Mouse (Mus musculus): ENCODE data around the gene Olfr901. TPM values are rescaled to one million over a fixed set of nuclear protein-coding genes. Genes with fewer than 3 reads are reported as not detected.
"Not testable (repeated sequence)": the region's sequence is repeated elsewhere in the genome, so short reads cannot be mapped to it uniquely, and the experiment has no call there.

Gene Olfr901
- not detected in 2 replicates for polyA plus RNA-seq (2012; rRNA removed)

DNA sequence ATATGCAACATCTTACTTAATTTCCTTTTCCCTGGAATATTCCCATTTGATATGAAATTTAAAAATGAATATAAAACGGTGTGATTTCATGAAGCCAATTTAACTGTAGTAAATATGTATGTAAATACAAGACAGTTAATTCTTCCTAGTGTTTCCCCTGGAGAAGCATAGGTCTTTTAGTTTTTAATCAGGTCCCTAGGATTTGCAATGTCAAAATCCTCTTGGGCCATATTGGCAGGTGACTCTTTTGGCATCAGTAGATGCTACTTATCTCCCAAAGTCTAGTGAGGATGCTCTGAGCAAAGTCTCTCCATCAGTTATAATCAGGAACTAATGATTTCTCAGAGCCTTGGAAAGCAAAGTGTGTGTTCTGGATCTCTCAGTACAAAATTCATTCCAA, at the start of gene Olfr901:
Gene Olfr901, plus strand, starts transcription at position 301 of the 400 bp plus-strand sequence.
- no peak for DNase-seq
- no peak within 1 kb of the TSS for H3K27ac ChIP-seq (ENCODE audit: control insufficient read depth, insufficient read depth, low read length)
- TF ChIP-seq POLR2A (IDR thresholded peaks at IDR 0.05; ENCODE audit: control insufficient read depth, extremely low read depth, insufficient read depth, low read length, poor library complexity) (no peak), CTCF (IDR thresholded peaks at IDR 0.05; ENCODE audit: borderline replicate concordance, control insufficient read depth, extremely low read depth, insufficient read depth, low read length, poor library complexity) (no peak)
- H3K4me1 ChIP-seq (replicated peaks; ENCODE audit: control insufficient read depth, insufficient read depth, low read length): no peaks in the 10 kb centered on the region
- H3K27me3 ChIP-seq (ENCODE audit: control insufficient read depth, insufficient read depth, low read length): no peaks in the 10 kb centered on the region
- no peak within 1 kb of the TSS for H3K4me3 ChIP-seq (ENCODE audit: control insufficient read depth, insufficient read depth, low read length)
- no peaks in the 10 kb centered on the region for H3K36me3 ChIP-seq (ENCODE audit: control insufficient read depth, insufficient read depth, low read length)
- WGBS: 81% methylated on average over 1 of the region's 1 CpGs

DNA sequence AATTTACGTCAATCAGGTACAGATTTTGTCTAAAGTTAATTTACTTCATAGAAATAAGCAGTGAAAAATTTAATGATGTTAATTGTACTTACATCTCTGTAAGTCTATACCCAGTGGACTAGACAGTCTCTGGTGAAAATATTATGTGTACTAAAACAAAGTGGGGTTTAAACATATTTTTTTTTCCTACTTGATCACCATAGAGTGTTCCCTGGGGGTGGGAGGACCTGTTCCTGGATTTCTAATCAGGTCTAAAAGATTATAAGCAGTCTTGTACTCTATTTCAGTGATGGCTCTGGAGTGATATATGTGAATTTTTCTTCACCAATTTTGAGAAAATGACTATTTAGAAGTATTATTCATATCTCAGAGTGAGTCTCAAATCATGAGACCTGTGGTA, 27.9 kb upstream of the Olfr901 start, which contains the start of gene Olfr147:
Gene Olfr147, plus strand, starts transcription at position 301 of the 400 bp plus-strand sequence.
- Histone ChIP-seq H3K4me3 (ENCODE audit: control insufficient read depth, insufficient read depth, low read length) (no peak within 1 kb of the TSS), H3K27ac (ENCODE audit: control insufficient read depth, insufficient read depth, low read length) (no peak within 1 kb of the TSS), H3K4me1 (replicated peaks; ENCODE audit: control insufficient read depth, insufficient read depth, low read length) (no peaks in the 10 kb centered on the region), H3K36me3 (ENCODE audit: control insufficient read depth, insufficient read depth, low read length) (no peaks in the 10 kb centered on the region), H3K27me3 (ENCODE audit: control insufficient read depth, insufficient read depth, low read length) (no peaks in the 10 kb centered on the region)
- no peak for DNase-seq
- no peak for TF ChIP-seq POLR2A (IDR thresholded peaks at IDR 0.05; ENCODE audit: control insufficient read depth, extremely low read depth, insufficient read depth, low read length, poor library complexity)
- no peak for TF ChIP-seq CTCF (IDR thresholded peaks at IDR 0.05; ENCODE audit: borderline replicate concordance, control insufficient read depth, extremely low read depth, insufficient read depth, low read length, poor library complexity)
- WGBS: 96% methylated on average over 1 of the region's 1 CpGs

DNA sequence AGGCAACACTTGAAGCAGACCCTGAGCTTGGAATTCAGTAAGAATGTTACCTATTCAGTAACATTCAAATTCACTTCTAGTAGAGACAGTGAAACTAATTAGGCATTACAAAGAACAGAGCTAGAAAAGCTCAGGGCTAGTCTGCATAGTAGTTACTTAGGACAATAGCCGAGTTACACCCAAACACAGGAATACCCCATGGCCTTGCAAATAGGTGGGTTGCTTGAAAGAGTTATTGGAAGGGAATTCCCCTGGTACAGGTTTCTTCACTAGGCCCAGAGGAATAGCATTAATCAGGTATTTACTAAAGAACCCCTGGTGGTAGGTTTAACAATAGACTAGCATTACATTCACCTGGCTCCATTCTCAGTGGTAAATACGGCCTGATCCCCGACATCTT, 21.8 kb upstream of the Olfr901 start:
- H3K36me3 ChIP-seq (ENCODE audit: control insufficient read depth, insufficient read depth, low read length); H3K27me3 ChIP-seq (ENCODE audit: control insufficient read depth, insufficient read depth, low read length); H3K27ac ChIP-seq (ENCODE audit: control insufficient read depth, insufficient read depth, low read length); DNase-seq; H3K4me1 ChIP-seq (replicated peaks; ENCODE audit: control insufficient read depth, insufficient read depth, low read length); H3K4me3 ChIP-seq (ENCODE audit: control insufficient read depth, insufficient read depth, low read length): not testable (repeated sequence)
- WGBS: 97% methylated on average over 3 of the region's 3 CpGs

DNA sequence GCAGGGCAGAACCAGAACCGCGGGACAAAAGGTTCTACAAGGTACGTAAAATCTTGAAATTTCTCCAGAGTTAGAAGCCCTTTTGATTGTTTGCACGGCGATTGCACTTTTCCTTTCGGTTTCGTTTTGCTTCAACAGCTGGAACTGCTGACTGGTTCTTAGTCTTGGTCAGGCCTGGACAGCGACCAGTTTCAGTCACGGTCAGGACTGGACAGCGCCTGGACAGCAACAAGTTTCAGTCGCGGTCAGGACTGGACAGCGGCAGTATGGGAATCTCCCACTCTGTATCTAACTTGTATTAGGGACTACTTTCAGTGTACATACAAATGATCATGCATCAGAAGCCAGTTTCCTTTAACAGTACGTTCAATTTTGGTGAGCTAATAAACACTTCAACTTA, 15.8 kb upstream of the Olfr901 start:
- not testable (repeated sequence) for H3K27ac ChIP-seq (ENCODE audit: control insufficient read depth, insufficient read depth, low read length); H3K36me3 ChIP-seq (ENCODE audit: control insufficient read depth, insufficient read depth, low read length); H3K27me3 ChIP-seq (ENCODE audit: control insufficient read depth, insufficient read depth, low read length); H3K4me3 ChIP-seq (ENCODE audit: control insufficient read depth, insufficient read depth, low read length); H3K4me1 ChIP-seq (replicated peaks; ENCODE audit: control insufficient read depth, insufficient read depth, low read length); DNase-seq
- WGBS: 95% methylated on average over 14 of the region's 14 CpGs

DNA sequence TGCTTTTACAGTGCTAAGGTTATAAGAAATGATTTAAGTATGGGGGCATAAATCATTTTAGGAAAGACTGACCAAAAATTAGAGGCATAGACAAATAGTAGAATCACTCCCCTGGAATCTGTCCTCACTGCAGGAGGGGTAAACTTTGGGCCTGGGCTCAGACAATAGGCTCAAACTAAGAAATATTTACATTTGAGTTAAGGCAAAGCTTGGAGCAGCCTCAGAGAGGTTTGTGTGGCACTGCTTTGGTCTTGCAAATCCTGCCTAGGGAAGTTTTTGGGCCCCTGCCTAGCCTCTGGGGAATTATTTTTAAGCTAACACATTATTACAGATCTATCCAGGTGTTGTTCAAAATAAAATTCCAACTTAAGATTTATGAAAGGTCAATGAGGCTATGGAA, 5.5 kb upstream of the Olfr901 start:
- Histone ChIP-seq H3K36me3 (ENCODE audit: control insufficient read depth, insufficient read depth, low read length) (no peaks in the 10 kb centered on the region), H3K4me1 (replicated peaks; ENCODE audit: control insufficient read depth, insufficient read depth, low read length) (no peaks in the 10 kb centered on the region), H3K4me3 (ENCODE audit: control insufficient read depth, insufficient read depth, low read length) (no peak overlapping the region), H3K27me3 (ENCODE audit: control insufficient read depth, insufficient read depth, low read length) (no peaks in the 10 kb centered on the region), H3K27ac (ENCODE audit: control insufficient read depth, insufficient read depth, low read length) (no peak overlapping the region)
- no peak for DNase-seq
- TF ChIP-seq POLR2A (IDR thresholded peaks at IDR 0.05; ENCODE audit: control insufficient read depth, extremely low read depth, insufficient read depth, low read length, poor library complexity) (no peak), CTCF (IDR thresholded peaks at IDR 0.05; ENCODE audit: borderline replicate concordance, control insufficient read depth, extremely low read depth, insufficient read depth, low read length, poor library complexity) (no peak)

DNA sequence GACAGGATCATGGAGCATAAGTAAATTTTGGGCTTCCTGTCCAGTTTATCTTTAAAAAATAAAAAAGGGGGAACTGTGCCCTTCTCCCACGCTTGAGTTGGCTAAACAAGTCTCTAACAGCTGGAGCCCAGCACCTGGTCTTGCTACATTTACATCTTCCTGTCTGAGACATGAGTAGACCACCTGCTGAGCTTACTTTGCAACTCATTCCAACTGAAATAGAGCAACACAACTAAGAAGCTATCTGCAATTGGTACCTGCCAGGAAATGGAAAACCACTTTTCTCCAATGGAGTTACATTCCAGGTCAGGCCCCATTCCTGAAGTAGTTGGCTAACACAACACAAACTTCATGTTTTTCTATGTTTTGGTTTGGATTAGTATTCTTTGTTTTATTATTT, 2.2 kb upstream of the Olfr901 start:
- TF ChIP-seq POLR2A (IDR thresholded peaks at IDR 0.05; ENCODE audit: control insufficient read depth, extremely low read depth, insufficient read depth, low read length, poor library complexity) (no peak), CTCF (IDR thresholded peaks at IDR 0.05; ENCODE audit: borderline replicate concordance, control insufficient read depth, extremely low read depth, insufficient read depth, low read length, poor library complexity) (no peak)

DNA sequence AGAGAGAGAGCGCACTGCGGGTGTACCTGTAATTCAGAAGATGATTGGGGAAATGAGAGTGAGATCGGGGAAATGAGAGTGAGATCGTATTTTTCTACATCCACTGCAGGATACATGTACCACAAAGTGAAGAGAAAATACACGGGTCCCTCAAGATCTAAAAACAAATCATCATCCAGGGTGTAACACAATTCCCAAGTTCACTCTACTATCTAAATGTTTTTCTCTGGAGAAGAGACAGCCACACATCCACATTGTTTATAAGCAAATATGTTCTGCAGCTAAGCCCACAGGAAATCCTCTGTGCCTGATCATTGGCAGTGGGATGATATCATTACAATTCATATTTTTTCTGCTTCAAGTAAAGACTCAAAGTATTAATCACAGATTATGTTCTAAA, 18.1 kb downstream of the Olfr901 start, which contains the start of gene Olfr902:
Gene Olfr902, plus strand, starts transcription at position 301 of the 400 bp plus-strand sequence.
- no peak for DNase-seq
- WGBS: 92% methylated on average over 5 of the region's 5 CpGs
- TF ChIP-seq POLR2A (IDR thresholded peaks at IDR 0.05; ENCODE audit: control insufficient read depth, extremely low read depth, insufficient read depth, low read length, poor library complexity): no peak
- TF ChIP-seq CTCF (IDR thresholded peaks at IDR 0.05; ENCODE audit: borderline replicate concordance, control insufficient read depth, extremely low read depth, insufficient read depth, low read length, poor library complexity): no peak
- Histone ChIP-seq H3K4me1 (replicated peaks; ENCODE audit: control insufficient read depth, insufficient read depth, low read length) (no peaks in the 10 kb centered on the region), H3K36me3 (ENCODE audit: control insufficient read depth, insufficient read depth, low read length) (no peaks in the 10 kb centered on the region), H3K4me3 (ENCODE audit: control insufficient read depth, insufficient read depth, low read length) (no peak within 1 kb of the TSS), H3K27me3 (ENCODE audit: control insufficient read depth, insufficient read depth, low read length) (no peaks in the 10 kb centered on the region), H3K27ac (ENCODE audit: control insufficient read depth, insufficient read depth, low read length) (no peak within 1 kb of the TSS)

More for the DNA sequence above, 2.2 kb upstream of the Olfr901 start:
- no peak for DNase-seq
- Histone ChIP-seq H3K4me1 (replicated peaks; ENCODE audit: control insufficient read depth, insufficient read depth, low read length) (no peaks in the 10 kb centered on the region), H3K4me3 (ENCODE audit: control insufficient read depth, insufficient read depth, low read length) (no peak overlapping the region), H3K27me3 (ENCODE audit: control insufficient read depth, insufficient read depth, low read length) (no peaks in the 10 kb centered on the region), H3K36me3 (ENCODE audit: control insufficient read depth, insufficient read depth, low read length) (no peaks in the 10 kb centered on the region), H3K27ac (ENCODE audit: control insufficient read depth, insufficient read depth, low read length) (no peak overlapping the region)
- WGBS: 40% methylated on average over 1 of the region's 1 CpGs

Measured in thymus, adult 2 months (tissue).